Mouse (Mus musculus): ENCODE data around the gene 9530002B09Rik. TPM values are rescaled to one million over a fixed set of nuclear protein-coding genes. Genes with fewer than 3 reads are reported as not detected.

The 9530002B09Rik gene
- total RNA-seq (2021) = not detected
- long read RNA-seq, experiment 1 = 0 reads
- long read RNA-seq, experiment 2 = 0 reads

DNA sequence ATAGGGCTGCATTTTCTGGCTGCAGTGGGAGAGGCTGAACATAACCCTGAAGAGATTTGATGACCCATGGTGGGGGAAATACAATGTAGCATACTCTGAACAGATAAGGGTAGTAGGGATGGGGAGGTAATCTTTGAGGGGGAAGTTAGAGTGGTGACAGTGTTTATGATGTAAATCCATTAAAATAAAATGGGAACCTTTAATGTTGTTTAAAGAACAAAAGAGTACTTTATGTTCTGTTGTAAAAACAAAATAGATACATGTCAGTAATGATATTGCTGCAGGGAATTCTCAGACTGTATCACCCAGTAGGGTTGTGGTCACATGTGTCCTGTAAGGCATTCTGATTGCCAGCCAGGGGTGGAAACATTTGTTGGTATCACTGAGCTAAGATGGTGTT, at the start of gene 9530002B09Rik:
Gene 9530002B09Rik (plus strand): TSS at position 301 of the 400 bp plus-strand sequence.
- intact Hi-C loops (cut with DNase I) = no loop called here
- no peak for DNase-seq (ENCODE audit: low spot score in 2 of 2)

Other genes starting within 250 kb of the 9530002B09Rik start
- 10 to 100 TPM; 89.3 to 90.5 TPM for gene Ppt1, start 147.0 kb downstream of the 9530002B09Rik start, total RNA-seq (2021)
- gene Cap1, start 196.8 kb downstream of the 9530002B09Rik start, total RNA-seq (2021) = 100 to 1,000 TPM; 233 to 251 TPM

All from left cerebral cortex, postnatal 14 days (tissue).